8 mouse cellular contexts compared by ENCODE assay signal in the genomic region with DNA sequence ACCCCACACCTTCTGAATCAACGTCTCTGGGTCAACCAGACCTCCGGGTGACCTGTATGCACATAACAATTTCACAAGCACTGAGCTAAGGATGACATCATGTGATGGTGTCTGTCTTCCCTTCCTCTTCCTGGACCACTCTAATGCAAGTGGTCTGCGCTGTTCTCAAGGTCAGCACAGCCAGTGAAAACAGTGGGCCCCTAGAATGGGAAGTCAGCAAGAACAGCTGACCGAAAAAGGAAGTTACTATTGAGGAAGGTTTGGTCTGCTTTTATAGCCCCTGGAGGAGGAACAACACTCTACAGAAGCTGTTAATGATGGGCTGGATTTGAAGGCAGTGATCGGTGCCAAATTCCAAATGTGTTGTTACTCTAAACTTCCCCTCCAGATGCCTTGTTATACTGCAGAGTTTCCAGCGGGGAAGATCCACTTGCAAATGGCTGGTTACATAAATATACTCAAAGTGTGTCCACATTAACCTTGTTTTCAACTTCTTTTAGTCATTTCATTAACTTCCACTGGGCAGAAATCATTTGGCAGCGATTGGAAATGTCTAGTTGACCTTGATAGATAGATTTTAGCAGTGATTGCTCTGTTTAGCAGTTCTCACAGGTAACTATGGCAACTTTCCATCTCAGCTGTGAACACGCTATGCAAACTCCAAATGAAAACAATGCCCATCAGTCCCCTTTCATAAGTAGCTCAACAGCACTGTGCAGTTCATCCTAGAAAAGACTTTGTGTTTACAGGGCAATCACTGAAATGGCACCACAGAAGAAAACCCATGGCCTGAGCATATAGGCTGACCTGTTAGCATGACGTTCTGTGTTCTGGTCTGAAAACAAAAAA.
DNase-seq lines count a peak whose midpoint lies in the region; ATAC-seq lines count a peak whose summit lies in the region.

No protein-coding gene starts in this region.

- peak; percentile 14 for DNase-seq in adrenal gland, adult 2 months
- no peak for DNase-seq in adrenal gland, postnatal 25 days
- DNase-seq in 416B (ENCODE audit: low read depth): peak; percentile 90
- DNase-seq in heart, adult 18-20 months: peak; percentile 54 to 77
- peak; percentile 18 to 32 for DNase-seq in left cerebral cortex, adult 18-20 months (ENCODE audit: low spot score in 2 of 2)
- DNase-seq in cerebellum, adult 11-12 months: no peak
- DNase-seq in embryo, embryonic 11 days: no peak

- ATAC-seq in megakaryocyte, adult 5-6 weeks (ENCODE audit: poor library complexity, severe bottlenecking): peak; percentile 95

Comparison
In these comparisons a context has a peak if more than half of its experiments do, and no peak if none do; other contexts are left out.
1. DNase-seq: peak in adrenal gland, adult 2 months (single experiment), 416B (single experiment), heart, adult 18-20 months (2 of 2) and left cerebral cortex, adult 18-20 months (2 of 2); none in adrenal gland, postnatal 25 days (single experiment), cerebellum, adult 11-12 months (single experiment) and embryo, embryonic 11 days (single experiment).